Mouse (Mus musculus) C2C12 (cell line): Measurements from ENCODE around the gene Nfam1. TPM values are rescaled to one million over a fixed set of nuclear protein-coding genes. Genes with fewer than 3 reads are reported as not detected.

Experiments
- H3K27me3 ChIP-seq: one replicate; pipeline ENCODE4 v1.6.1; 2011; ENCODE audit not compliant: control insufficient read depth, insufficient read depth, insufficient read length
- H3K36me3 ChIP-seq: one replicate; pipeline ENCODE4 v1.6.1; 2011; ENCODE audit not compliant: control insufficient read depth, insufficient read depth
- H3K4me3 ChIP-seq: one replicate; pipeline ENCODE4 v1.5.1; 2011; ENCODE audit warnings: mild to moderate bottlenecking, control low read depth; ENCODE audit not compliant: poor library complexity, insufficient read depth, severe bottlenecking
- H3K79me2 ChIP-seq: one replicate; pipeline ENCODE4 v1.6.1; 2011; ENCODE audit not compliant: control insufficient read depth, insufficient read depth
- H3K79me3 ChIP-seq: one replicate; pipeline ENCODE4 v1.6.1; 2011; ENCODE audit warnings: low read depth, control low read depth
- H3ac ChIP-seq: one replicate; pipeline ENCODE3; 2011; ENCODE audit warnings: low read depth; ENCODE audit not compliant: control insufficient read depth, insufficient read length
- CEBPB ChIP-seq: IDR thresholded peaks from one replicate; pipeline ENCODE4 v1.6.1; 2011; ENCODE audit warnings: low read depth, mild to moderate bottlenecking, control low read depth, moderate library complexity
- CTCF ChIP-seq: IDR thresholded peaks from one replicate; pipeline ENCODE4 v1.5.1; 2011; ENCODE audit not compliant: control insufficient read depth, insufficient read depth, insufficient read length
- FOSL1 ChIP-seq: IDR thresholded peaks from one replicate; pipeline ENCODE4 v1.8.0; 2011; ENCODE audit warnings: mild to moderate bottlenecking, low read length; ENCODE audit not compliant: poor library complexity, insufficient read depth, severe bottlenecking
- MAX ChIP-seq: IDR thresholded peaks from one replicate; pipeline ENCODE4 v1.6.1; 2011; ENCODE audit warnings: mild to moderate bottlenecking, control low read depth
- MYOD1 ChIP-seq: IDR thresholded peaks from one replicate; pipeline ENCODE4 v1.6.1; 2011; ENCODE audit warnings: low read depth; ENCODE audit not compliant: control insufficient read depth, insufficient read length
- MYOG ChIP-seq: IDR thresholded peaks from one replicate; pipeline ENCODE4 v1.6.1; 2011; ENCODE audit not compliant: control insufficient read depth, insufficient read length; ENCODE audit errors: extremely low read depth
- USF1 ChIP-seq: IDR thresholded peaks from one replicate; pipeline ENCODE4 v1.6.1; 2011; ENCODE audit warnings: low read depth, mild to moderate bottlenecking, control low read depth, moderate library complexity
- polyA plus RNA-seq: library from polyadenylated mRNA; unstranded; fragments of >200 nt; fragmentation: generic; extraction: Trizol; gene quantifications from one replicate; pipeline ENCODE4 v1.2.1, GENCODE M21; 2012; ENCODE audit warnings: missing spikeins

Gene Nfam1
- polyA plus RNA-seq, 1 experiment = 0.01 TPM

DNA sequence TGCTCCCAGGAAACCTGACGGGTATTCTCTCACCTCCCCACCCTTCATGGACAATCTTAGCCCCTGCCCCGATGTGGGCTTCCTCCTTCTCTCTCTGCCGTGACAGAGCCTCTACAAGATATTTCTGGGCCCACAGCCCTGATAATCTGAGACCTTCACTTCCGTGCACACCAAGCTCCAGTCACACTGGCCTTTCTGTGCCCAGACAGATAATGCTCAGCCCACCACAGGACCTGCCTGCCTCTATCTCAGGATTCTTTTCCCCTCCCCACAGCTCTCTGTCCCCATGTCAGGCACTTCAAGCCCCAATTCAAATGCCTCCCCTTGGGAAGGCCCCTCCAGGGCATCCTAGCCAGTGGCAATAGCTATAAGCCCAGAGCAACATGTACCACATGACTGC, 76.4 kb downstream of the Nfam1 start:
- TF ChIP-seq MAX = no peak
- no peak for TF ChIP-seq CEBPB
- no peak for TF ChIP-seq FOSL1
- TF ChIP-seq CTCF = no peak
- TF ChIP-seq USF1 = no peak
- H3K36me3 ChIP-seq = no peaks in the 10 kb centered on the region
- no peaks in the 10 kb centered on the region for H3K79me3 ChIP-seq
- no peak overlapping the region for H3ac ChIP-seq
- no peaks in the 10 kb centered on the region for H3K79me2 ChIP-seq
- H3K27me3 ChIP-seq = peaks cover 100% of the 10 kb centered on the region
- H3K4me3 ChIP-seq = no peak overlapping the region

DNA sequence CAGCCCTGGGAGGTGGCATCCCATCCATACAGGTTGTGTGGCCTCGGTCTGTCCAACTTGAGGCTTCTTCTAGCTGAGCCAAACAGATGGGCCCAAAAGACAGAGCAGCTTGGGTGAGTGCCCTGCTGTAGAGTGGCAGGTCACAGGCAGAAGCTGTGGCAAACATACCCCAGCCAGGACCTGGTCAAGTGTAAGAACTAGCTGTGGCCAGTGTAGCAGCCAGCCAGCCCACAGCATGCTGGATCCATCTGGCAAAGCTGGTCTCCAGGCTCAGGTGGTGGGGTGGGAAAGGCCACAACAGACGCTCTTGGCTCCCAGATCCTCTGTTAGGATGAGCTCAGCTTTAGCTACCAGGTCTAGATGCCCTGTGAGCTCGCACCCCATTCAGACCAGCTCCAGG, 76.8 kb downstream of the Nfam1 start:
- Histone ChIP-seq H3K27me3 (peaks cover 100% of the 10 kb centered on the region), H3K36me3 (no peaks in the 10 kb centered on the region)

DNA sequence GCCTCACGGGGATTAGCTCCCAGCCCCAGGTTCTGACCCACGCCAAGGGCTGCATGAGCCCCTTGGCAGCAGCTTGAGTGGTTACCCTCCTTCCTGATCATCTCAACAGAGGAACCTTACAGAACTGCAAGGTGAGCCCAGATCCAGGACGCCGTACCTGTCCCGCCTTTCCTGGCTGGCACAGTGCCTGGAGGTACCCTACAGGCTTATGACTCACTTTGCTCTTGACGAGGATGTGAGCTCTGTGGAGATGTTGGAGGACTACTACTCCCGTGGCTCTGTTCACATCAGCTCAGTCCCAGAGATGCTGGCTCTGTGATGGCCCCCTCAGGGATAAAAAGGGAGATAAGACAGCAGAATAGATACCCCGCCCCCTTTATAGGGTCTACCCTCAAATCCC, 77.8 kb downstream of the Nfam1 start:
- no peaks in the 10 kb centered on the region for H3K79me2 ChIP-seq
- peaks cover 100% of the 10 kb centered on the region for H3K27me3 ChIP-seq
- no peak overlapping the region for H3K4me3 ChIP-seq
- no peaks in the 10 kb centered on the region for H3K36me3 ChIP-seq
- H3ac ChIP-seq = no peak overlapping the region
- TF ChIP-seq MAX (no peak), CTCF (no peak), USF1 (no peak), FOSL1 (no peak), MYOG (no peak)
- H3K79me3 ChIP-seq = no peaks in the 10 kb centered on the region

More for the DNA sequence above, 76.8 kb downstream of the Nfam1 start:
- H3K79me3 ChIP-seq = no peaks in the 10 kb centered on the region
- H3K79me2 ChIP-seq = no peaks in the 10 kb centered on the region
- no peak overlapping the region for H3K4me3 ChIP-seq
- no peak for TF ChIP-seq MAX
- TF ChIP-seq CEBPB = no peak
- TF ChIP-seq CTCF = no peak
- TF ChIP-seq FOSL1 = no peak
- no peak for TF ChIP-seq MYOD1
- TF ChIP-seq MYOG = no peak
- TF ChIP-seq USF1 = no peak
- no peak overlapping the region for H3ac ChIP-seq

DNA sequence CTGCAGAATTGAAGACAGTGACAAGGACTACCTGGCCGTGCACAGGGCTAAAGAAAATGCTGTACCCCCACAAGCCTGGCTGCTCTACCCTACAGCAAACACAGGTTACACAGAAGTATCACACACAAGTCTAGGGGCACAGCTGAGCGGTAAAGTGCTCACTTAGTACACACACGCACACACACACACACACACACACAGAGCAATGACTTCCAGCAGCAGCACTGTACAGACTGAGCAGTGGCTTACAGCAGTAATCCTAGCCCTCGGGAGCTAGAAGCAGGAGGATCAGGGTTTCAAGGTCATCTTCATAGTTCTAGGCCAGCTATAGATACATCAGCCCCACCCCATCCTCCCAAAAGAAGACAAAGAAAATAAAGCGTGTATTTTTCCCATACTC, 79.1 kb downstream of the Nfam1 start:
- Histone ChIP-seq H3K4me3 (no peak overlapping the region), H3K79me3 (no peaks in the 10 kb centered on the region), H3K27me3 (peaks cover 100% of the 10 kb centered on the region), H3ac (no peak overlapping the region), H3K79me2 (no peaks in the 10 kb centered on the region), H3K36me3 (no peaks in the 10 kb centered on the region)
- TF ChIP-seq MYOD1 (no peak), CTCF (no peak)

DNA sequence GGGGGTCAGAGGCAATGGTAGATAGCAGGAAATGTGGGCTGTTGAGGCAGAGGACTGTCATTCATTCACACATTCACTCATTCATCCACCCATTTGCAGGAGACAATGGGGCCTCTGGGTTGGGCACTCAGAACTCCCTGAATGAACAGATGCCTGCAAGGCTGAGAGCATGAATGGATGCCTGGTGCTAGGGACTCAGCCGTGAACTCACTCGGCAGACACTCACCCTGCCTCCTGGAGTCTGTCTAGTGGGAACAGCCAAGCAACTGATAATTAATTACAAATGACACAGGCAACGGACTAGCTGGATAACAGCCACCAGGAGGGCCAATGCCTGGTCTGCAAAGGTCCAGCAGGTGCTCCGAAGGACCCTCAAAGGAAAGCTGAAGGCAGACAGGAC, 80.0 kb downstream of the Nfam1 start:
- no peak for TF ChIP-seq MYOD1
- H3K79me3 ChIP-seq = no peaks in the 10 kb centered on the region
- no peak overlapping the region for H3K4me3 ChIP-seq
- no peaks in the 10 kb centered on the region for H3K79me2 ChIP-seq
- no peak overlapping the region for H3ac ChIP-seq
- no peaks in the 10 kb centered on the region for H3K36me3 ChIP-seq
- H3K27me3 ChIP-seq = peaks cover 100% of the 10 kb centered on the region

DNA sequence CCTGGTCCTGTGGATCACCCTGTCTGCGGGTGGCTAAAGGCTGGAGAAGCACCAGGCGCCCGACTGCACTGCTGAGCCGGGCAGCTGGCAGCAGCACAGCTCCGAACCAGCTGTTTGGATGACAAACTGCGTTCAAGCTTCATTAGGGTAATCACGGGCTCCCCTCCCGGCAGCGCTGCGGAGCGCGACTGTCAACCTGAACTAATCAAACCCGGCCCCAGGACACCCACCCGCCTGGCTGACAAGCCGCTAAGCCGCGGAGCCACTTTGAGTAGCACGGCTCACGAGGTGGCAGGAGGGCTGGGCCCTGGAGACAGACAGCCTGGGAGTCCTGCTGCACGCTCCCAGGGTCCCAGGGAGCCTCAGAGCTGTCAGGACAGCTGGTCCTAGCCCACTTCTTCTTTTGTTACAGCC, 80.8 kb downstream of the Nfam1 start:
- Histone ChIP-seq H3K79me3 (no peaks in the 10 kb centered on the region), H3ac (no peak overlapping the region), H3K79me2 (no peaks in the 10 kb centered on the region), H3K27me3 (peaks cover 100% of the 10 kb centered on the region), H3K4me3 (no peak overlapping the region), H3K36me3 (no peaks in the 10 kb centered on the region)
- TF ChIP-seq FOSL1 (no peak), USF1 (no peak), MAX (no peak)

DNA sequence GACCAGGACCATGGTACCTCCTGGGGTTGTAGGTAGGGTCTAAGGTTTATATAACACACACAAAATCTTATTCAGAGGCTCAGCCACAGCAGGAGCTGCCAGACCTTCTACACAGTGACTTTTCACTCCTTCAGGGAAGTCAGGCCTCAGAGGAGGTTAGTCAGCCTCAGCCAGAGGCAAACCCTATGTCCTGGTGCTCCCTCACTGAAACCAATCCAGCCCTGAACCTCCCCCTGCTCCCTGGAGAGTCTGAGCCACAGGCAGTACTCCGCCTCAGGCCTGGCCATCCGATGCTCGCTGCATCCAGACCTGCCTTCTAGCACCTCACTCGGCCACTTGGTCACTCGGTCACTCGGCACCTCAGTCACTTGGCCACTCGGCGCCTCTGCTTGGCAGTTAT, 82.9 kb downstream of the Nfam1 start:
- TF ChIP-seq USF1 (no peak), FOSL1 (no peak), MAX (no peak), MYOD1 (no peak), MYOG (no peak), CTCF (no peak), CEBPB (no peak)
- no peaks in the 10 kb centered on the region for H3K36me3 ChIP-seq
- H3K79me2 ChIP-seq = no peaks in the 10 kb centered on the region
- no peaks in the 10 kb centered on the region for H3K79me3 ChIP-seq
- peaks cover 100% of the 10 kb centered on the region for H3K27me3 ChIP-seq
- H3ac ChIP-seq = no peak overlapping the region
- H3K4me3 ChIP-seq = no peak overlapping the region
